ENCODE assay signal across 8 mouse cellular contexts in genomic region chr12:80116206-80117112, GRCm38 (mm10). TPM values are rescaled to one million over a fixed set of nuclear protein-coding genes. Genes with fewer than 3 reads are reported as not detected.
DNase-seq lines count a peak whose midpoint lies in the region; ATAC-seq and TF ChIP-seq lines count a peak whose summit lies in the region.

No protein-coding gene starts in this region.

- DNase-seq in forebrain, embryonic 10.5 days (ENCODE audit: extremely low spot score, low spot score): no peak
- no peak for DNase-seq in ovary, postnatal 10 days (ENCODE audit: low spot score)
- DNase-seq in cerebellum, adult 11 months: no peak

- H3K36me3 ChIP-seq in erythroblast, embryonic 14.5 days (ENCODE audit: control insufficient read depth): peaks cover 9% of the 10 kb centered on the region
- no peaks in the 10 kb centered on the region for H3K36me3 ChIP-seq in C2C12 (ENCODE audit: control insufficient read depth, insufficient read depth)
- peaks cover 22% of the 10 kb centered on the region for H3K36me3 ChIP-seq in forebrain, embryonic 10.5 days (replicated peaks)
- H3K36me3 ChIP-seq in limb, embryonic 13.5 days: peaks cover 17% of the 10 kb centered on the region
- peaks cover 8% of the 10 kb centered on the region; the same call in 1 of the 2 replicates for H3K36me3 ChIP-seq in stomach, embryonic 14.5 days (ENCODE audit: control insufficient read depth, insufficient read depth, low read length)

- H3K9ac ChIP-seq in limb, embryonic 13.5 days: peak overlapping the region; percentile 89
- peak overlapping the region; percentile 76 for H3K9ac ChIP-seq in stomach, embryonic 14.5 days (replicated peaks; ENCODE audit: low read depth, low read length)

- H3K27ac ChIP-seq in forebrain, embryonic 10.5 days: peak overlapping the region; percentile 99
- H3K27ac ChIP-seq in limb, embryonic 13.5 days: peak overlapping the region; percentile 99
- H3K27ac ChIP-seq in stomach, embryonic 14.5 days (ENCODE audit: low read length): peak overlapping the region; percentile 99

- H3K4me3 ChIP-seq in erythroblast, embryonic 14.5 days (replicated peaks): peak overlapping the region; percentile 85
- H3K4me3 ChIP-seq in C2C12 (ENCODE audit: insufficient read depth, poor library complexity, severe bottlenecking): peak overlapping the region; percentile 55
- peak overlapping the region; percentile 91 for H3K4me3 ChIP-seq in forebrain, embryonic 10.5 days
- H3K4me3 ChIP-seq in limb, embryonic 13.5 days: peak overlapping the region; percentile 91
- H3K4me3 ChIP-seq in stomach, embryonic 14.5 days (ENCODE audit: low read depth, low read length): peak overlapping the region; percentile 87

- peaks cover 62% of the 10 kb centered on the region for H3K4me1 ChIP-seq in erythroblast, embryonic 14.5 days (ENCODE audit: control insufficient read depth)
- H3K4me1 ChIP-seq in forebrain, embryonic 10.5 days: peaks cover 34% of the 10 kb centered on the region
- H3K4me1 ChIP-seq in limb, embryonic 13.5 days: peaks cover 29% of the 10 kb centered on the region
- H3K4me1 ChIP-seq in stomach, embryonic 14.5 days (ENCODE audit: control insufficient read depth, insufficient read depth, low read length): peaks cover 5% of the 10 kb centered on the region; the same call in 1 of the 2 replicates

- peaks cover 13% of the 10 kb centered on the region for H3K79me2 ChIP-seq in C2C12 (ENCODE audit: control insufficient read depth, insufficient read depth)

- WGBS in forebrain, embryonic 10.5 days: 38% methylated on average over 18 of the region's 18 CpGs
- WGBS in limb, embryonic 13.5 days: 43% methylated on average over 18 of the region's 18 CpGs
- 35% methylated on average over 18 of the region's 18 CpGs for WGBS in stomach, embryonic 14.5 days

- no peaks in the 10 kb centered on the region for H3K9me3 ChIP-seq in erythroblast, embryonic 14.5 days (ENCODE audit: control insufficient read depth, low read length)
- H3K9me3 ChIP-seq in forebrain, embryonic 10.5 days: no peaks in the 10 kb centered on the region
- H3K9me3 ChIP-seq in limb, embryonic 13.5 days: no peaks in the 10 kb centered on the region
- no peaks in the 10 kb centered on the region for H3K9me3 ChIP-seq in stomach, embryonic 14.5 days (ENCODE audit: control insufficient read depth, low read depth, low read length)

- no peak for ATAC-seq in erythroblast, adult 5-6 weeks (replicated peaks; ENCODE audit: low FRiP score, poor library complexity, severe bottlenecking)
- no peak for ATAC-seq in limb, embryonic 13.5 days (ENCODE audit: low FRiP score, low read depth)
- no peak for ATAC-seq in stomach, embryonic 14.5 days (ENCODE audit: insufficient number of reproducible peaks, insufficient read depth, low FRiP score, low read depth)

- no peak overlapping the region for H3ac ChIP-seq in C2C12 (ENCODE audit: control insufficient read depth, insufficient read length, low read depth)

- peak overlapping the region; percentile 85 for H3K4me2 ChIP-seq in limb, embryonic 13.5 days (replicated peaks)
- peak overlapping the region; percentile 92 for H3K4me2 ChIP-seq in stomach, embryonic 14.5 days (replicated peaks; ENCODE audit: low read depth, low read length)

- H3K27me3 ChIP-seq in erythroblast, embryonic 14.5 days (ENCODE audit: control insufficient read depth): no peaks in the 10 kb centered on the region
- no peaks in the 10 kb centered on the region for H3K27me3 ChIP-seq in C2C12 (ENCODE audit: control insufficient read depth, insufficient read depth, insufficient read length)
- H3K27me3 ChIP-seq in forebrain, embryonic 10.5 days (ENCODE audit: poor library complexity, severe bottlenecking): no peaks in the 10 kb centered on the region
- no peaks in the 10 kb centered on the region for H3K27me3 ChIP-seq in limb, embryonic 13.5 days
- H3K27me3 ChIP-seq in stomach, embryonic 14.5 days (ENCODE audit: control insufficient read depth, insufficient read depth, low read length): no peaks in the 10 kb centered on the region

- H3K79me3 ChIP-seq in C2C12 (ENCODE audit: low read depth): peaks cover 12% of the 10 kb centered on the region

- no peak for TF ChIP-seq CTCF in C2C12 (IDR thresholded peaks at IDR 0.05; ENCODE audit: control insufficient read depth, insufficient read depth, insufficient read length)

TF ChIP-seq in C2C12, 6 proteins besides CTCF, POLR2A, EP300 and RAD21:
- no peak for TF ChIP-seq FOSL1 (IDR thresholded peaks at IDR 0.05; ENCODE audit: insufficient read depth, low read length, poor library complexity, severe bottlenecking)
- no peak for TF ChIP-seq MAX (IDR thresholded peaks at IDR 0.05)
- no peak for TF ChIP-seq CEBPB (IDR thresholded peaks at IDR 0.05; ENCODE audit: low read depth)
- TF ChIP-seq MYOG (IDR thresholded peaks at IDR 0.05; ENCODE audit: control insufficient read depth, extremely low read depth, insufficient read length): no peak
- no peak for TF ChIP-seq MYOD1 (IDR thresholded peaks at IDR 0.05; ENCODE audit: control insufficient read depth, insufficient read length, low read depth)
- TF ChIP-seq USF1 (IDR thresholded peaks at IDR 0.05; ENCODE audit: low read depth): no peak

RNA-seq across cellular contexts. Expression of gene Zfp36l1, which starts 3.6 kb away (rescaled TPM):
- 8.0 and 9.0 TPM in 2 replicates for polyA plus RNA-seq in erythroblast, embryonic 14.5 days (2012)
- 8.8 and 12.7 TPM in 2 replicates for total RNA-seq in erythroblast, adult 5-6 weeks (2015; ENCODE audit: low replicate concordance)
- total RNA-seq in erythroblast, adult 5-6 weeks (2017; ENCODE audit: low replicate concordance): 4.0 and 4.3 TPM in 2 replicates
- polyA plus RNA-seq in C2C12 (2012; fragmentation: generic; extraction: Trizol): 4.7 TPM
- 121 and 129 TPM in 2 replicates for polyA plus RNA-seq in forebrain, embryonic 10.5 days (2016; fragmentation: Nextera tagmentation; extraction: Ambion mirVana)
- 134 and 146 TPM in 2 replicates for polyA plus RNA-seq in limb, embryonic 13.5 days (2015; fragmentation: Nextera tagmentation; extraction: Ambion mirVana)
- polyA plus RNA-seq in stomach, embryonic 14.5 days (2014; fragmentation: Nextera tagmentation; extraction: Ambion mirVana): 228 and 245 TPM in 2 replicates

Comparison
In these comparisons a context has a peak if more than half of its experiments do, and no peak if none do; other contexts are left out.
1. RNA of gene Zfp36l1, which starts 3.6 kb away (polyA plus RNA-seq): 228 to 245 TPM in stomach, embryonic 14.5 days, 134 to 146 TPM in limb, embryonic 13.5 days and 121 to 129 TPM in forebrain, embryonic 10.5 days; 8.0 to 9.0 TPM in erythroblast, embryonic 14.5 days and 4.7 TPM in C2C12 (single experiment); every median in the first group is over 10 times any median in the second.
2. Peak in every context shown above with its lines, with median percentiles within 50 percentile points of each other: H3K4me3 ChIP-seq and H3K27ac ChIP-seq.